Mouse (Mus musculus) fat pad, adult 2 months (tissue): ENCODE measurements around the gene Nmt2.

Source experiments
- DNase-seq: peaks from one replicate; pipeline ENCODE4 v3.0.0-alpha.2; 2011; ENCODE audit warnings: low read depth, low spot score; ENCODE audit errors: extremely low read depth

The Nmt2 gene

DNA sequence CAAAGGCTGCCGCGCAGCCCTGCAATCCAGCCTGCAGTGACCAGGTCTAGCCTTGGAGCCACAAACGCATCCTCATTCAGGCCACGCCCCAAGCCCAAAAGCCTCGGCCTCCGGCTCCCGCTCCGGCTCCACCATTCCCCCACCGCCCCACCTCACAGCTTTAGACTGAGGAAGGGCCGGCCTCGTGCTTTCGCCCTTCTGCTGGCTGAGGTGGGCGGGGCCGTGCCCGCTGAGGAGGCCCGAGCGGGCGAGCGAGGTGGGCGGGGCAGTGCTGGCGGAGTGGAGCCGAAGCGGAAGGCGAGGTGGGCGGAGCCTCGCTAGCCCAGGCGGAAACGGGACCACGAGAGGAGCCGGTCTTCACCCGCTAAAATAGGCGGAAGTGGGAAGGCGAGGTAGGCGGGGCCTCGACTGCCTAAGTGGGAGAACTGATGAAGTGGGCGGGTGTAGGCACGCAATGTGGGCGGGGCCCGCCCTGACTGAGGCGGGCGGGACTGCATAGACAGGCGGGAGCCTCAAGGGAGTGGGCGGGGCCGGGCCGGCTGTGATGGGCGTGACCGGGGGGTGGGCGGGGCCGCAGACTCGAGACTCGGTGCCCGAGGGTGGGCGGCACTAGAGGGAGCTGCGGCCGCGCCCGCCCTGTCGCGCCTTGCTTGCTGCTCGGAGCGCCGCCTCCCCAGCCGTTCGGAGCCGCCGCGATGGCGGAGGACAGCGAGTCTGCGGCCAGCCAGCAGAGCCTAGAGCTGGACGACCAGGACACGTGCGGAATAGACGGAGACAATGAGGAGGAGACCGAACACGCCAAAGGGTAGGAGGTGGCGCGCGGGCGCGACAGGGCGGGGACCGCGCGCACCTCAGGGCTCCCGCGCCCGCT, at the start of gene Nmt2:
Gene Nmt2 (plus strand): TSS at position 611 of the 871 bp plus-strand sequence.
- peak; percentile 84 for DNase-seq

GRCm38 (mm10) chr2:3239255-3239654, 44.8 kb upstream of the Nmt2 start:
- no peak for DNase-seq

DNA sequence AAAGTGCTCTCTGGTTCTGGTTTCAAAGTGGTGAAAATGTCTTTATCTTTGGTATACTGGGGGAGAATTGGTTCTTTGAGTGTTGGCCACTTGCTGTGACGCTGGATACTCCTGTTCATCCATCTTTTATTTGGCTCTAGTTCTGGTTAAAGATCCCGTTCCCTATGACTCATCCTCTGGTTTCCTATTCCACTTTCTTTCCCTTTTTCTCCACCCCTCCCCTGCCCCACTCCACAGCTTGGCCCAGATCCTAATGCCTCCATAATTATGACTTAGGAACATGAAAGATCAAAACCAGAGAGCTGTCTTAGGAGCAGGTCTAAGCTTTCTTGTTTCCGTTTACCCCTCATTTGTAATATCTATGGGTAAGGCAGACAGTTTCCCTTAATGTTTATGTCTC, 39.8 kb upstream of the Nmt2 start:
- DNase-seq: no peak

- DNase-seq: no peak
Observed at GRCm38 (mm10) chr2:3251309-3251708, 32.7 kb upstream of the Nmt2 start.

DNA sequence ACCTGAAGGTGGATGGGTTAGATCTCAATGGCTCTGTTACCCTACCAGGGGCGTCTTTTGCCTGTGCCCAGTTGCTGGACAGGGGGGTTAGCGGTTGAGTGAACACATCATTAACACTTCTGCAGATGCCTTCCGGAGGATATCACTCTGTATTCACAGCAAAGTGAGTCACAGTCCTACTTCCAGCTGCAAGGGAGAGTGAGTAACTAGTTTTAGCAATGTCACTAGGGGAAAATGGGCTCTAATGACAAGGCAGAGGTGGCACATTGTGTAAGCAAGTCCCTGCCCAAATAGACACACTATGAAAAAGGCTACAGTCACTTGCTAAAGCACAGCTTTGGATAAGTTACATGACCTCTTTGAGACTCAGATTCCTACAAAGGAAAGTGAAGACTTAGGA, 17.5 kb upstream of the Nmt2 start:
- no peak for DNase-seq

DNA sequence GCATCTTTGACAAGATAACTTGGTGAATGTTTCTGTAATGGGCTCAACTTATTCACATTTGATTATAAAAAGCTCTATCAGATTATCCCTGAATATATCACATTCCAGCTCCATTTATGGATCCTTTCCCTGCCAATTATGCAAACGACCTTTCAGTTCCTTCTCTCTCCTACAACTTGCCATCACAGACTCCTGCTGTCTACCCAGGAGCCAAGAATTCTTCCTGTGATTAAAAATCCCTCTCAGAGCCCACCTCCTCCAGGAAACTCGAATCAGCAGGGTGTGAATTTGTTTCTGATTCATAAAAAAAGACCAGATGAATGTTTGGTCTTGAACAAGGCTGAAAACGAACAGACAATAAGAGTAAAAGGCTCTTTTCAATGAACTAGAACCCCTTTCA, 16.1 kb upstream of the Nmt2 start:
- no peak for DNase-seq

- no peak for DNase-seq
Observed at GRCm38 (mm10) chr2:3273349-3273748, 10.7 kb upstream of the Nmt2 start.

DNA sequence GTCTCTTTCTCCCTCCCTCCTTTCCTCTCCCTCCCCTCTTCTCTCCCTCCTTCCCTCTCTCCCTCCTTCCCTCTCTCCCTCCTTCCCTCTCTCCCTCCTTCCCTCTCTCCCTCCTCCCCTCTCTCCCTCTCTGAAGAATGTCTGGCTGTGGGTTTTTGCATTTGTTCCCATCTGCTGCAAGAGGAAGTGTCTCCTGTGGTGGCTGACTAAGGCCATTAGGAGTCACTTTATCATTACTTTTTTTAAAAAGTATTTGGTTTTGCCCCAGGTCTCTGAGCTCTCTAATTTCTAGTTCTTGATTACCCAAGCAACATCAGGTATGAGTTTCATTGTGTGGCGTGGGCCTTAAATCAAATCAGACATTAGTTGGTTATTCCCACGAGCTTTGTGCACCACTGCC, 7.9 kb upstream of the Nmt2 start:
- DNase-seq: no peak

DNA sequence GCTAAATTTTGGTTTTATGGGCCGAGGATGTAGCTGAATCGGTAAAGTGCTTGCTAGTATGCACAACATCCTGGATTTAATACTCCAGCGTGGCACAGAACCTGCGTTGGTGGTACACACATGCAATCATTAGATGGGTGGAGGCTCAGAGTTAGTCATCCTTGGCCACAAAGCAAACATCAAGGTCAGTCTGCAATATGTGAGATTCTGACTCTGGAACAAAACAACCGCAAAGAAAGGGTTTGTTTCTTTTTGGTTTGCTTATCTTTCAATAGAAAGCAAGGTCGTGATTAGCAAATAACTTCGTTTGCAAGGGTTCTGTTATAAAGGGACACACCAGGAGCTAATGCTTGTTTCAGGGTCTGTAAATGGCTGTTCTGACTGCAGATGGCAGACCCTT, 6.5 kb upstream of the Nmt2 start:
- DNase-seq: no peak

DNA sequence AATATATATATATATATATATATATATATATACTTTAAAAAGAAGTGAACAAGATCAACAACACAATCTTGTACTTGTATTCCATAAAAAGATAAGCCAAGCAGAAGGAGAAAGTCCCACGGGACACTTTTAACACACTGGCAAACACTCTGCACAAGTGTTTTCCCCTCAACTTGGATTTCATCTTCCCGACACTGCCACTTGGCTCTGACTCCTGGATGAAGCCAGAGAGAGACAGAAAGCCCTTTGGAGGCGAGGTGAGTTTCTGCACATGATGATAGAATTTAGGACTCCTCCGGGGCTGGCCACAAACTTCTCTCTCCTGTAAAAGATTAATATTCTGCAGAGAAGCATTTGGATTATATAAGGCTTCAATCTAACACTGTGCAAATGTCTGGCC, 2.7 kb upstream of the Nmt2 start:
- no peak for DNase-seq

DNA sequence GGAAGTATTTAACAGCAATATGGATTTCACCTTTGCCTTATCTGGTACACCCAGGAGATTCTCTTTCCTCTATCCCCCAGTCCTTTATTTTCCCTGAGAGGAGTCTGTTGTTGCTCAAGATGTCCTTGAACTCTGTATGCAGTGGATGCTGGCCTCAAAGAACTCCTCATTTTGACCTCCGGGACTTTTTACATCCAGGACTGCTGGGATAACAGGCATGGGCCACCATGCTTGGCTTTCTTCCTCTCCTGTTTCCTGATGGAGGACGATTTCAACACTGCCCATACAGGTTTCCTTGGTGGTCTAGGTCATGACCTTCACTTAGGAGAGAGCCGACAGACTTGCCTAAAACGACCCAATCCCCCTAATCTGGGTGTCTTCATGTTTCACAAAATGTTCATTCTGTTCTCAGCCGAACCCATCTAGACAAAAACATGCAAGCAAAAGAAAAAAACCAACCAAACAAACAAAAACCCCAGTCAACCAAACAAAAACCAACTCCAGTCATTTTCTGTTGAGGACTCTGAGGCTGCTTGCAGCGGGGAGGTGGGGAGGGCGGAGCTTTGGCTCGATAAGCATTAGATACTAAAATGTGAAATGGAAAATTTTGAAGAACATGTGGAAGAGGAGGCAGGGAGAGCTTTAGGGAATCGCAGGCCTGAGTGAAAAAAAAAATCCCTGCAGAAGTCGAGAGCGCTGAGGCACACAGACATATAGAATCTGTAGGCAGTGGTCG, 978 bp upstream of the Nmt2 start:
- no peak for DNase-seq

DNA sequence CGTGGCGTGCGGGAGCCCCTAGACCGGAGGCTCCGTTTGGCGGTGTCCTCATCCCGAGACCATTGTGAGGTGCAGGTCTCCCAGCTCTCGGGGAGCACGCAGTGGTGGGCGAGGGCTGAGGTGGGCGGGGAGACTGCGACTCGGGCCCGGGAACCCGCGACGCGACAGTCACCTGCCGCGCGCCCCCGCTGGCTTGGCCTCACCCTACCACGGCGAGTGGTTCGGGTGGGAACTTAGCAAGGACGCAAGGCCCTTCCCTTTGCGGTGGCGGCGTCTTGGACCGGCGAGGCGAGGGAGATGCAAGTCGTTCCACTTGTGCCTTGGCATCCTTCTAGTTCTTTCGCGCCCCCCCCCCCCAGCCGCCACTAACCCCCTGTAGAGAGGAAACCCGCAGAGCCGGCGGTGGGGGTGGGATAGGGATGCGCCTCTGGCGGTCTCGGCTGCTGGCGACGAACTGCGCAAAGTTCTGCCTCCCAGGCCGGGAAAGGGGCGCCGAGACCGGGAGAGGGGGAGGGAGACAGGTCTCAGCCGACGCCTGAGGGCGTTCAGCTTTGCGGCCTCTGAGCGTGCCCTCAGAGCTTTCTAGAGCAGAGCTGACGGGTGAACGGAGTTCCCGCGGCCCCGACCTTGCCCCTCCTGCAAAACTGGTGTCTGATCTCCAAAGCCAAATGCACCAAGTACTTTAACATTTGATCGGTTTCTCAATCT, 615 bp downstream of the Nmt2 start:
- no peak for DNase-seq

DNA sequence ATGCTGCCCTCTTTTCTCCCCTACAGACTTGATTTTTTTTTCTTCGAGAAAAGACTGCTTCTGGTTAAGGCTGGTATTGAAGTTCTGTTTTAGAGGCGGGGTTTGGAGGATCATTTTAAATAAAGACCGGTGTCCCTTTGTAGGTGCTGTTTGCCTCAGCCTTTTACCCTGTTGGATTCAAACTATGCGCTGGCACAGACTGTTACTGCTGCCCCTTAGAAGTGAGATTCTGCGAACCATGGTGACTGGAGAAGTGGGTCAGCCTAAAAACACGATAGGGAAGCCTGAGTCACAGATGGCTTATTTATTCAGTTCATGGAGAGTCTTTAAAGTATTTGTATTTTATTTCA, 1.1 kb downstream of the Nmt2 start:
- DNase-seq: no peak

DNA sequence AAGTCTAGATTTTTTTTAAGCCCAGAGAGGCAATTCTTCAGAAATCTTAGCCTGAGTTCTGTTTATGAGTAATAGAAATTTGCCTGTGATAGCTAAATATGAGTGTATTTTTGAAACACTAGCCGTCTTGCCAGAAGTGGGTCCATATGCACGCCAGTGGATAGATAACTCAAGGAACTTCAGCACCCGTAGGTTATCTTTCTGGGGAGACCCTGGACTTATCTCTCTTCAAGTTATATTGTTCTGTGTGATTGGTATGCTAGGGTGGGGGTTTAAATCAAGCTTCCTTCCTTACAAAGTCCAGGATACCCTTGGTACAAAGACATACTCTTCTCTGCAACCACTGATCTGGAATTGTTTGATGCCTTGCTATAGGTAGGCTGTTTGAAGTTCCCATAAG, 1.7 kb downstream of the Nmt2 start:
- no peak for DNase-seq

DNA sequence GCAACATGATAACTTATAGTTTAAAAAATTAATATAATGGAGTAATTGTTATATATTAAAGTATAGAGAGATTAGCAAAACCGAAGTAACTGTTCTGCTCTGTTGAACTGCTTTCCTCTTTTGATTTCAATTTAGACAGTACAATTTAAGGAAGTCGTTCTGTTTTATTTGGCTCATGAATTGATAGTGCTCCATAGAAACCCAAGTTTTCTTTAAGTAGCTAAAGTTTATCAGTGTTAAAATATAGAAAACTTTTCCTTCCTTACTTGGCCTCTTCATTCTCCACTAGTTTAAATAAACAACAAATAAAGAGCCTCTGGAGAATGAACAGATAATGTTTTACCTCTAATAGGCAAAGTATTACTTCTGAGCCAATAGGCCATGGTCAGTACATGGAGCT, 2.2 kb downstream of the Nmt2 start:
- no peak for DNase-seq

- no peak for DNase-seq
Observed at GRCm38 (mm10) chr2:3289581-3289980, 5.6 kb downstream of the Nmt2 start.

DNA sequence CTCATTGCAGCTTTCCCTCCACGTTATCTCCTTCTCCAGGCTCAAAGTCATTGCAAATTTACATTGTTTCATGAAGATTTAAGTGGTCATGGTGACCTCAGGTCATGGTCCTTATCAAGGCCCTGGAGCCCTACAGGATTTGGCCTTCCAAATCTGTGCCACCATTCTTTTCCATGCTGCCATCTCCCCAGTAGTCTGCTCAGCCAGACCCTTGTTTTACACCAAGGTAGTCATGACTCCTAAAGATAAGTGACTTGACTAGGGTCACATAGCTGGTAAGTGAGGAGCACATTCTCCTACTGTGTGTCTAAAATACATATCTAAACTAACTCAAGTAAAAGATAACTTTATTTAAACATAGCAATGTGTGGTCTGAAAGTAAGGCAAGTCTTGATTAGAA, 8.2 kb downstream of the Nmt2 start:
- DNase-seq: no peak

GRCm38 (mm10) chr2:3295826-3296225, 11.8 kb downstream of the Nmt2 start:
- no peak for DNase-seq

- DNase-seq: no peak
Observed at GRCm38 (mm10) chr2:3305426-3306025, 21.5 kb downstream of the Nmt2 start.

- no peak for DNase-seq
Observed at GRCm38 (mm10) chr2:3323132-3323531, 39.1 kb downstream of the Nmt2 start.

- no peak for DNase-seq
Observed at GRCm38 (mm10) chr2:3324381-3325130, 40.5 kb downstream of the Nmt2 start.
